In the genomic region with DNA sequence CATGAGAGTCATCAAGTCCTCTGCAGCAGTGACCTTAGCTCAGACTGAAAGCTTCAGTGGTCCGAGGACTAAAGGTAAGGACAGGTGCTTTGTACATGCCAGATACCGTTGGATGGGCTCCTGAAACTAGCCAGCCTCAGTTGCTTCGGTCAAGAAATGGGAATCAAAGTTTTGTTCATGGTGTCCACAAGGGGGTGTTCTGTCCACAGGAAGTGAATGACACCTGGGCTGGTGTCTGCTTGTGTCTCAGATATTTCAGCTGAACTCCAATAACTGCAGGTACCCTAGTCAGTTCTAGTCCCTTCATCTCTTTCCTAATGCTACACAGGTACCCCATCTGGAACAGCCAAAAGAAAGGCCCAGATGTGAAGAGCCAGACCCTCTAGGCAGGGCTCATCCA, we compare ENCODE assay signal across 21 mouse cellular contexts.
DNase-seq lines count a peak whose midpoint lies in the region; ATAC-seq and TF ChIP-seq lines count a peak whose summit lies in the region.
"Had no signal": no experiment of that assay in that cellular context is flagged by ENCODE, and none has a peak within 500 bp of the region (broad histone marks: within the 10 kb centered on the region; RNA-seq: fewer than 3 reads in every experiment).

No protein-coding gene starts in this region.

- peaks cover 10% of the 10 kb centered on the region for H3K36me3 ChIP-seq in heart, adult 2 months (ENCODE audit: control insufficient read depth, insufficient read depth, low read length)
- H3K36me3 ChIP-seq: embryonic facial prominence, embryonic 15.5 days; midbrain, embryonic 12.5 days; neural tube, embryonic 15.5 days had no signal

- H3K79me2 ChIP-seq in heart, adult 2 months (replicated peaks; ENCODE audit: control insufficient read depth, insufficient read depth, low read length) = no peaks in the 10 kb centered on the region; the same call in 1 of the 2 replicates

- H3K27me3 ChIP-seq in heart, adult 2 months (ENCODE audit: control insufficient read depth, insufficient read depth, low read length) = no peaks in the 10 kb centered on the region
- H3K27me3 ChIP-seq: embryonic facial prominence, embryonic 15.5 days; liver, embryonic 13.5 days; midbrain, embryonic 12.5 days; neural tube, embryonic 15.5 days had no signal

- intact Hi-C loops in heart, adult 2 months (cut with DNase I) = loop anchor here (5.0 kb wide), 3 partner anchors 46 to 106 kb away; no protein-coding TSS in a partner anchor
- intact Hi-C loops in heart, postnatal 25 days (cut with DNase I) = loop anchor here (5.0 kb wide), 1 partner anchor 36 kb away; no protein-coding TSS in a partner anchor

- no peak overlapping the region for H3K27ac ChIP-seq in heart, adult 2 months
- H3K27ac ChIP-seq: embryonic facial prominence, embryonic 15.5 days; hindbrain, embryonic 14.5 days; liver, embryonic 13.5 days; macrophage; midbrain, embryonic 12.5 days; neural tube, embryonic 15.5 days had no signal

- peaks cover 1% of the 10 kb centered on the region; the same call in 1 of the 2 replicates for H3K4me1 ChIP-seq in heart, adult 2 months (ENCODE audit: control insufficient read depth, insufficient read depth, low read length)
- no peaks in the 10 kb centered on the region; the same call in 1 of the 2 replicates for H3K4me1 ChIP-seq in lung, adult 2 months (ENCODE audit: control insufficient read depth, insufficient read depth, low read length)
- H3K4me1 ChIP-seq: midbrain, embryonic 12.5 days had no signal

- DNase-seq in heart, adult 2 months = no peak
- DNase-seq in heart, postnatal 25 days (ENCODE audit: low spot score) = no peak
- no peak for DNase-seq in lung, adult 2 months
- no peak for DNase-seq in lung, postnatal 4 days
- peak; percentile 14 for DNase-seq in CD4-positive helper T cell, adult 2 months (ENCODE audit: low read depth, low spot score)
- DNase-seq in ovary, postnatal 14 days (ENCODE audit: low spot score) = no peak
- DNase-seq in urinary bladder, postnatal 4 days (ENCODE audit: low spot score in 2 of 2) = no peak
- DNase-seq: cerebellum, postnatal 14 days; embryo, embryonic 11 days; gastrocnemius, postnatal 36 days; heart, postnatal 14 days; kidney, adult 18-20 months; kidney, postnatal 36 days; liver, embryonic 13.5 days; right cerebral cortex, postnatal 4 days had no signal

- WGBS in heart, adult 2 months = 80% methylated on average over 3 of the region's 3 CpGs
- 79% methylated on average over 3 of the region's 3 CpGs for whole genome bisulfite sequencing in lung, adult 2 months

- ATAC-seq in megakaryocyte progenitor cell, adult 5-6 weeks (replicated peaks; ENCODE audit: poor library complexity) = 0 out of 2 replicates have a peak, but pooled peaks have one; percentile 39

- TF ChIP-seq POLR2A in heart, adult 2 months (IDR thresholded peaks at IDR 0.05; ENCODE audit: insufficient read depth, low read depth, low read length) = no peak
- TF ChIP-seq POLR2A in lung, adult 2 months (IDR thresholded peaks at IDR 0.05; ENCODE audit: borderline replicate concordance, extremely low read depth, low read depth, low read length) = no peak

- TF ChIP-seq CTCF in heart, adult 2 months (IDR thresholded peaks at IDR 0.05) = peak; percentile 40
- TF ChIP-seq CTCF in lung, adult 2 months (IDR thresholded peaks at IDR 0.05; ENCODE audit: insufficient read depth, low read length) = 0 out of 2 replicates have a peak, but pooled peaks have one; percentile 6

- H3K9ac ChIP-seq in heart, adult 2 months (ENCODE audit: low read depth, low read length) = no peak overlapping the region
- H3K9ac ChIP-seq: embryonic facial prominence, embryonic 15.5 days; hindbrain, embryonic 14.5 days; liver, embryonic 13.5 days; midbrain, embryonic 12.5 days; neural tube, embryonic 15.5 days had no signal

- H3K4me3 ChIP-seq in heart, adult 2 months = no peak overlapping the region
- no peak overlapping the region for H3K4me3 ChIP-seq in lung, adult 2 months (replicated peaks; ENCODE audit: extremely low read depth, low read depth, low read length)
- H3K4me3 ChIP-seq: embryonic facial prominence, embryonic 15.5 days; liver, embryonic 13.5 days; midbrain, embryonic 12.5 days; neural tube, embryonic 15.5 days had no signal

- TF ChIP-seq EP300 in heart, adult 2 months (IDR thresholded peaks at IDR 0.05; ENCODE audit: insufficient read depth, low read depth, low read length) = no peak
